In the genomic region with DNA sequence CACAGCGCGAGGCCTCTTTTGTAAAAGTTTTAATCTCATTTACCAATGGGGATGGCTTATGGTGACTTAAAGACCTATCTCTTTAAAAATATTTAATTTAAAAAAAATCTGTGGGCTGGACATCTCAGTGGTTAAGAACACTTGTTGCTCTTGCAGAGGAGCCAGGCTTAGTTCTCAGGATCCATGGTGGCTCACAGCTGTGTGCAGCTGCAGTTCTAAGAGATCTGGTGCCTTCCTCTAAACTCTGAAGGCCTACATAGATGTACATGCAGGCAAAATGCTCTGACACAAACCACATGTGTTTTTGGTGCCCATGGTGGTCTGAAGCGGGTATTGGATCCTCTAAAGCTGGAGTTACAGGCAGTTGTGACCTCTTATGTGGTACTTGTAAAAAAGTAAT, we compare ENCODE assay signal across 24 mouse cellular contexts. TPM values are rescaled to one million over a fixed set of nuclear protein-coding genes. Genes with fewer than 3 reads are reported as not detected.
DNase-seq lines count a peak whose midpoint lies in the region.
"Had no signal": no experiment of that assay in that cellular context is flagged by ENCODE, and none has a peak within 500 bp of the region (broad histone marks: within the 10 kb centered on the region; RNA-seq: fewer than 3 reads in every experiment).

No protein-coding gene starts in this region.

- H3K4me1 ChIP-seq in heart, embryonic 10.5 days = peaks cover 8% of the 10 kb centered on the region

- H3K27ac ChIP-seq in heart, embryonic 10.5 days = no peak overlapping the region

- no peaks in the 10 kb centered on the region for H3K9me3 ChIP-seq in heart, embryonic 10.5 days
- H3K9me3 ChIP-seq: G1E had no signal

- intact Hi-C loops in heart, postnatal 25 days (cut with DNase I) = no loop called here
- intact Hi-C loops in heart, postnatal 10 days (cut with DNase I) = no loop called here

- DNase-seq in heart, adult 11 months = peak; percentile 55
- DNase-seq in heart, postnatal 25 days (ENCODE audit: low spot score) = no peak
- DNase-seq in heart, embryonic 10.5 days (ENCODE audit: low spot score) = peak; percentile 54
- no peak for DNase-seq in heart, postnatal 10 days
- DNase-seq: adrenal gland, adult 2 months; adrenal gland, adult 8-10 months; adrenal gland, postnatal 10 days; adrenal gland, postnatal 14 days; adrenal gland, postnatal 25 days; adrenal gland, postnatal 36 days; B cell, adult 2 months; cerebellum, adult 11 months; cerebellum, adult 11-12 months; cerebellum, adult 18-20 months had no signal

- H3K36me3 ChIP-seq in heart, embryonic 10.5 days = no peaks in the 10 kb centered on the region
- H3K36me3 ChIP-seq: G1E had no signal

- WGBS in heart, embryonic 10.5 days = 92% methylated on average over 3 of the region's 3 CpGs

- H3K27me3 ChIP-seq in heart, embryonic 10.5 days (ENCODE audit: insufficient read depth, poor library complexity, severe bottlenecking) = peaks cover 13% of the 10 kb centered on the region; the same call in 1 of the 2 replicates

- H3K4me3 ChIP-seq in heart, embryonic 10.5 days = no peak overlapping the region

RNA-seq across cellular contexts. Expression of a gene that starts 38.6 kb away (rescaled TPM):
- not detected for total RNA-seq in heart, postnatal 25 days (2021)
- not detected in 2 replicates for polyA plus RNA-seq in heart, embryonic 10.5 days (2016; fragmentation: Nextera tagmentation; extraction: Ambion mirVana)
- total RNA-seq in heart, postnatal 10 days (2021) = not detected
- total RNA-seq: adrenal gland, adult 18-20 months; adrenal gland, adult 2 months; adrenal gland, adult 8-10 months; adrenal gland, postnatal 14 days; adrenal gland, postnatal 25 days; adrenal gland, postnatal 36 days; adrenal gland, postnatal 4 days; CH12.LX; ES-E14; G1E; MEL had no signal
- polyA plus RNA-seq: activated CD4-positive, CD25-positive, alpha-beta regulatory T cell, adult 4 months; adrenal gland, adult 2 months; C2C12; CD4-positive, CD25-positive, alpha-beta regulatory T cell, adult 4 months; G1E; Patski had no signal

Comparison
In these comparisons a context has a peak if more than half of its experiments do, and no peak if none do; other contexts are left out.
1. DNase-seq: peak in heart, adult 11 months (single experiment) and heart, embryonic 10.5 days (single experiment); none in heart, postnatal 25 days (single experiment) and heart, postnatal 10 days (0 of 2).